Mouse (Mus musculus) midbrain, embryonic 15.5 days (tissue): ENCODE measurements around the gene Aifm2. TPM values are rescaled to one million over a fixed set of nuclear protein-coding genes. Genes with fewer than 3 reads are reported as not detected.

Experiments
- ATAC-seq: fragments of 200-750 bp; cut with Nextera tagmentation; replicated peaks from 2 replicates; pipeline ENCODE4 v1.8.0; 2017; ENCODE audit warnings: moderate TSS enrichment
- H3K27ac ChIP-seq: fragments of 300-500 bp; sonication (generic); 2 replicates; pipeline ENCODE4 v1.5.1; 2015; ENCODE audit warnings: mild to moderate bottlenecking, inconsistent platforms
- H3K27me3 ChIP-seq: fragments of 300-500 bp; sonication (generic); replicated peaks from 2 replicates; pipeline ENCODE4 v1.6.1; 2015; ENCODE audit warnings: inconsistent platforms
- H3K36me3 ChIP-seq: fragments of 300-500 bp; sonication (generic); replicated peaks from 2 replicates; pipeline ENCODE4 v1.6.1; 2015; ENCODE audit warnings: inconsistent platforms
- H3K4me1 ChIP-seq: fragments of 300-500 bp; sonication (generic); 2 replicates; pipeline ENCODE4 v1.6.1; 2015; ENCODE audit warnings: inconsistent platforms
- H3K4me2 ChIP-seq: fragments of 300-500 bp; sonication (generic); 2 replicates; pipeline ENCODE4 v1.6.1; 2015; ENCODE audit warnings: inconsistent platforms, mild to moderate bottlenecking, moderate library complexity
- H3K4me3 ChIP-seq: fragments of 300-500 bp; sonication (generic); 2 replicates; pipeline ENCODE4 v1.5.1; 2015; ENCODE audit warnings: mild to moderate bottlenecking, inconsistent platforms
- H3K9ac ChIP-seq: fragments of 300-500 bp; sonication (generic); 2 replicates; pipeline ENCODE4 v1.6.1; 2015; ENCODE audit warnings: mild to moderate bottlenecking, inconsistent platforms
- H3K9me3 ChIP-seq: fragments of 300-500 bp; sonication (generic); 2 replicates; pipeline ENCODE4 v1.6.1; 2016; ENCODE audit warnings: inconsistent platforms
- WGBS: fragments of 180-500 bp; shearing (Covaris S2); methylation state at CpG from one replicate; pipeline ENCODE4 v1.1.7; 2015; ENCODE audit warnings: mixed read lengths; 5-methylcytosine and 5-hydroxymethylcytosine counted together
- polyA plus RNA-seq: library from polyadenylated mRNA; unstranded; fragments of >200 nt; fragmentation: Nextera tagmentation; extraction: Ambion mirVana; gene quantifications from 2 replicates; pipeline ENCODE4 v1.2.1, GENCODE M21; 2015

Gene Aifm2
- polyA plus RNA-seq, 1 experiment from 2014 or later, result 12.0 TPM

DNA sequence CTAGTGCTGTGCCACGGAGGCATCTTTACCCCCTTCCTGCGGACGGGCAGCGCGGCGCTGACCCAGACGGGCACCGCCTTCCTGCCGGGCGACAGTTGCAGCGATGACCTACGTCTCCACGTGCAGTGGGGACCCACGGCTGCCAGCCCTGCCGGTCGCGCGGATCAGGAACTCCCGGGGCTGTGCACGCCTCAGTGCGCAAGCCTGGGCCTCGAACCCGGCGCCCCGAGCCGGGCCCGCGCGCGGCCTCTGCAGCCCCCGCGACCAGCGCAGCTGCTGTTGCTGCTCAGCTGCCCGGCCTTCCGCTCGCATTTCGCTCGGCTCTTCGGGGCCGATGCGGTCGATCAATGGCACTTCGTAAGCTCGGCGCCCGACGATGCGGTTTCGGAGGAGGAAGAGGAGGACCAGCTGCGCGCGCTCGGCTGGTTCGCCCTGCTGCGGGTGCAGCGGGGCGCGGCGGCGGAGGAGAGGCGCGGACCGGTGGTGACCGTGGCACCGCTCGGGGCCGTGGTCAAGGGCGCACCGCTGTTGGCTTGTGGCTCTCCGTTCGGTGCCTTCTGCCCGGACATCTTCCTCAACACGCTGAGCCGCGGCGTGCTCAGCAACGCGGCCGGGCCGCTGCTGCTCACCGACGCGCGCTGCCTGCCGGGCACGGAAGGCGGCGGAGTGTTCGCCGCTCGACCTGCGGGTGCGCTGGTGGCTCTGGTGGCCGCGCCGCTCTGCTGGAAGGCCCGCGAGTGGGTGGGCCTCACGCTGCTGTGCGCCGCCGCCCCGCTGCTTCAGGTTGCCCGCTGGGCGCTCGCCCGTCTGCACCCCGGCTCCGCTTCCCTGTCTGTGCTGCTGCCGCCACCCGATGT lies 19.1 kb upstream of the Aifm2 start:
- peak overlapping the region; percentile 100 for H3K4me2 ChIP-seq
- WGBS, result under 1% methylated on average over 111 of the region's 111 CpGs
- peak; percentile 65 for ATAC-seq

GRCm38 (mm10) chr10:61696560-61696823 lies 18.6 kb upstream of the Aifm2 start:
- 12% methylated on average over 19 of the region's 19 CpGs for WGBS
- Histone ChIP-seq H3K4me2 (peak overlapping the region; percentile 100), H3K9ac (peak overlapping the region; percentile 83), H3K9me3 (no peaks in the 10 kb centered on the region), H3K4me1 (peaks cover 29% of the 10 kb centered on the region), H3K27ac (no peak overlapping the region), H3K27me3 (no peaks in the 10 kb centered on the region), H3K36me3 (peaks cover 16% of the 10 kb centered on the region; the same call in 1 of the 2 replicates), H3K4me3 (peak overlapping the region; percentile 80)
- ATAC-seq, result no peak

More for the DNA sequence above, 19.1 kb upstream of the Aifm2 start:
- no peaks in the 10 kb centered on the region for H3K27me3 ChIP-seq
- peaks cover 29% of the 10 kb centered on the region for H3K4me1 ChIP-seq
- H3K9ac ChIP-seq, result peak overlapping the region; percentile 83
- peak overlapping the region; percentile 76 for H3K27ac ChIP-seq
- peak overlapping the region; percentile 80 for H3K4me3 ChIP-seq
- no peaks in the 10 kb centered on the region for H3K9me3 ChIP-seq
- H3K36me3 ChIP-seq, result peaks cover 21% of the 10 kb centered on the region

DNA sequence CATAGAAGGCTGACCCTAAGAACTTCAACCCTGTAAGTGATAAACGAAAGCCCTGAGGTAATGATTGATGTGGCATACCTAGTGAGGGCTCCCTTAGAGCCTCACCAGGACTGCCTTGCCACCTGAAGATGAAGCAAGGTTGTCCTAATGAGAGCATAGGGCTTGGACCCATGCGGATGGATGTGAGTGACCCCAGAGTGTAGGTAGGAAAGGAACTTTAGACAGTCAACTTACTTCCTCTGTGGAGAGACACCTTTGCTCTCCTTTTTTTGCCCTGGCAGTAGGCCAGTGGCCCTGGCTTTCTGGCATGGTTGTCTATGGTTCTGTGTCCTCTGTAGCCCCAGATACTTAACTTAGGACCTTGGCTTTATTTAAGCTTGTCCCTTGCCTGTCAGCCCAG lies 18.0 kb upstream of the Aifm2 start:
- H3K9ac ChIP-seq, result peak overlapping the region; percentile 83
- H3K27ac ChIP-seq, result no peak overlapping the region
- no peaks in the 10 kb centered on the region for H3K27me3 ChIP-seq
- H3K4me2 ChIP-seq, result peak overlapping the region; percentile 100
- H3K9me3 ChIP-seq, result no peaks in the 10 kb centered on the region
- 94% methylated on average over 2 of the region's 2 CpGs for WGBS
- no peak for ATAC-seq
- H3K4me1 ChIP-seq, result peaks cover 29% of the 10 kb centered on the region
- peaks cover 14% of the 10 kb centered on the region; the same call in 1 of the 2 replicates for H3K36me3 ChIP-seq
- H3K4me3 ChIP-seq, result peak overlapping the region; percentile 80

GRCm38 (mm10) chr10:61704663-61705062 lies 10.4 kb upstream of the Aifm2 start:
- Histone ChIP-seq H3K36me3 (peaks cover 16% of the 10 kb centered on the region; the same call in 1 of the 2 replicates), H3K4me1 (no peaks in the 10 kb centered on the region), H3K27ac (no peak overlapping the region), H3K9me3 (no peaks in the 10 kb centered on the region), H3K4me2 (no peak overlapping the region), H3K4me3 (no peak overlapping the region), H3K27me3 (no peaks in the 10 kb centered on the region), H3K9ac (no peak overlapping the region)
- 85% methylated on average over 4 of the region's 4 CpGs for WGBS
- ATAC-seq, result no peak

DNA sequence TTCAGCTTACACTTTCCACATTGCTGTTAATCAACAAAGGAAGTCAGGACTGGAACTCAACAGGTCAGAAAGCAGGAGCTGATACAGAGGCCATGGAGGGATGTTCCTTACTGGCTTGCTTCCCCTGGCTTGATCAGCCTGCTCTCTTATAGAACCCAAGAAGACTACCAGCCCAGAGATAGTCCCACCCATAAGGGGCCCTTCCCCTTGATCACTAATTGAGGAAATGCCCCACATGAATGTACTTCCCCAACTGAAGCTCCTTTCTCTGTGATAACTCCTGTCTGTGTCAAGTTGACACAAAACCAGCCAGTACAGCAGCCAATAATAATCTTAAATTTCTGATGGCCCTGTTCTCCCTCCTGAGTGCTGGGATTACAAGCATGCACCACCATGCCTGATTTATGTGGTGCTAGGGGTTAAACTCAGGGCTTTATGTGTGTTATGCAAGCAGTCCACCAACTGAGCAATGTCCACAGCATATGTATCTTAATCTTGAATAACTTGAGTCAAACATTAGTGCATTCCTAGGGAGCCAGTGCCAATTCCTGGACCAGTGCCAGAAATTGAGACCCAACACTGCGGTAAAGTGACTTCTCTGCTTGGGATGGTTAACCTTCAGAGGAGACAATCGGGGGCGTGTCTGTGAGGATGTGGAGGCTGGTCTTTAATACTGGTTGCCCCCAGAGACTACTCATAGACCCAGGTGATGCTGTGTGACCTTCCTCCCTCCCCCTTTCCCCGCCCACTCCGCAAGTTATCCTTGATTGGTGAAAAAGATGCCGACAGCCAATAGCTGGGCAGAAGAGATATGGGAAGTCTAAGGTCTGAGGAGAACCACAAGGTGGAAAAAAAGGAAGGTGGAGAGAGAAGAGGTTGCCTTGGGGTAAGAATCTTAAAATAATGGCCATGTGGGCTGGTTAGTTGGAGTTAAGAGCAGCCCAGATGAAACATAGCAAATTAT lies 8.4 kb upstream of the Aifm2 start:
- H3K27me3 ChIP-seq, result no peaks in the 10 kb centered on the region
- H3K9me3 ChIP-seq, result no peaks in the 10 kb centered on the region
- no peak for ATAC-seq
- no peak overlapping the region for H3K4me3 ChIP-seq
- no peaks in the 10 kb centered on the region for H3K4me1 ChIP-seq
- peaks cover 12% of the 10 kb centered on the region; the same call in 1 of the 2 replicates for H3K36me3 ChIP-seq
- WGBS, result 72% methylated on average over 6 of the region's 6 CpGs
- no peak overlapping the region for H3K27ac ChIP-seq
- H3K9ac ChIP-seq, result no peak overlapping the region
- H3K4me2 ChIP-seq, result no peak overlapping the region

DNA sequence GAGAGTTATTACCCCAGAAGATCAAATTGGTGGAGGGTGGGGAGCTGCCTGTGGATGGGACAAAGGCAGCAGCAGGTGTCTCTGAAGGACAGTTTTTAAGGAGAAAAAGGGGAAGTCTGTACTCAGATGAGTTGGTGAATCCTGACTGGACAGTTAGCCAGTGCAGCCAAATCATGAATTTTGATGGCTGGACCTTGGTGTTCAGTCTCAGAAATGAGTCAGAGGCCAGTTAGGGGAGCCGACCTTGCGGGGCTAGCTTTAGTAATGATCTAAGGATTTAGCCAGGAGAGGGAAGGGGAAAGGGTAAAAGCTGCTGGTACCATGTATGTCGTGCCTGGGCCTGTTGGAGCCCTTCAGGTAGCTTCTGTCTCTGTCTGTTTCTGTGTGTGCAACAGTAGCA lies 1.5 kb upstream of the Aifm2 start:
- Histone ChIP-seq H3K4me1 (peaks cover 4% of the 10 kb centered on the region), H3K27ac (no peak overlapping the region), H3K9me3 (no peaks in the 10 kb centered on the region), H3K36me3 (no peaks in the 10 kb centered on the region), H3K9ac (no peak overlapping the region), H3K4me2 (no peak overlapping the region), H3K27me3 (0 out of 2 replicates have a peak, but pooled peaks cover 2% of the 10 kb centered on the region), H3K4me3 (no peak overlapping the region)
- ATAC-seq, result no peak
- 75% methylated on average over 3 of the region's 3 CpGs for WGBS

DNA sequence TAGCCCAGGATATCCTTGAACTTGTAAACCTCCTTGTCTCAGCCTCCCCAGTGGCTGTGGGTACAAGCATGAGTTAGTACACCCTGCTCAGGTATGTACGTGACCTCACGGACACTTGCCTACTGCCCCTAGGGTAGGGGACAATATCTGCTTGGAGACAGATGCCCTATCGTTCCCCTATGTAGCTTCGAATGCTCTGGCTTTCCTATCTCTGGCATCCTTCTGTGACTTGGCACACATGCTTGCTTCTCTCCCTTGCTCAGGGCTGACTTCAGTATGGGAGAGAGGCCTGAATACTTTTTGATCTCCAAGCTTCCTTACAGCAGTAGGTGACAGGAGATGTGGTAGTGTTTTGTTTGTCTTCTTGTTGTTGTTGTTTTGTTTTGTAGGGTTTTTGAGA lies 917 bp upstream of the Aifm2 start:
- no peak overlapping the region for H3K27ac ChIP-seq
- 0 out of 2 replicates have a peak, but pooled peaks cover 2% of the 10 kb centered on the region for H3K27me3 ChIP-seq
- no peaks in the 10 kb centered on the region for H3K9me3 ChIP-seq
- WGBS, result 92% methylated on average over 4 of the region's 4 CpGs
- ATAC-seq, result no peak
- no peak overlapping the region for H3K4me2 ChIP-seq
- peaks cover 4% of the 10 kb centered on the region for H3K4me1 ChIP-seq
- no peak overlapping the region for H3K9ac ChIP-seq
- H3K36me3 ChIP-seq, result no peaks in the 10 kb centered on the region
- H3K4me3 ChIP-seq, result no peak overlapping the region

- Histone ChIP-seq H3K36me3 (no peaks in the 10 kb centered on the region), H3K9ac (peak overlapping the region; percentile 47), H3K27ac (no peak overlapping the region), H3K9me3 (no peaks in the 10 kb centered on the region), H3K27me3 (0 out of 2 replicates have a peak, but pooled peaks cover 2% of the 10 kb centered on the region), H3K4me3 (peak overlapping the region; percentile 54), H3K4me2 (peak overlapping the region; percentile 82), H3K4me1 (peaks cover 4% of the 10 kb centered on the region)
- ATAC-seq, result peak; percentile 54; the same call in 1 of the 2 replicates
- WGBS, result 3% methylated on average over 11 of the region's 11 CpGs
Observed at GRCm38 (mm10) chr10:61715462-61715837, 387 bp downstream of the Aifm2 start.

DNA sequence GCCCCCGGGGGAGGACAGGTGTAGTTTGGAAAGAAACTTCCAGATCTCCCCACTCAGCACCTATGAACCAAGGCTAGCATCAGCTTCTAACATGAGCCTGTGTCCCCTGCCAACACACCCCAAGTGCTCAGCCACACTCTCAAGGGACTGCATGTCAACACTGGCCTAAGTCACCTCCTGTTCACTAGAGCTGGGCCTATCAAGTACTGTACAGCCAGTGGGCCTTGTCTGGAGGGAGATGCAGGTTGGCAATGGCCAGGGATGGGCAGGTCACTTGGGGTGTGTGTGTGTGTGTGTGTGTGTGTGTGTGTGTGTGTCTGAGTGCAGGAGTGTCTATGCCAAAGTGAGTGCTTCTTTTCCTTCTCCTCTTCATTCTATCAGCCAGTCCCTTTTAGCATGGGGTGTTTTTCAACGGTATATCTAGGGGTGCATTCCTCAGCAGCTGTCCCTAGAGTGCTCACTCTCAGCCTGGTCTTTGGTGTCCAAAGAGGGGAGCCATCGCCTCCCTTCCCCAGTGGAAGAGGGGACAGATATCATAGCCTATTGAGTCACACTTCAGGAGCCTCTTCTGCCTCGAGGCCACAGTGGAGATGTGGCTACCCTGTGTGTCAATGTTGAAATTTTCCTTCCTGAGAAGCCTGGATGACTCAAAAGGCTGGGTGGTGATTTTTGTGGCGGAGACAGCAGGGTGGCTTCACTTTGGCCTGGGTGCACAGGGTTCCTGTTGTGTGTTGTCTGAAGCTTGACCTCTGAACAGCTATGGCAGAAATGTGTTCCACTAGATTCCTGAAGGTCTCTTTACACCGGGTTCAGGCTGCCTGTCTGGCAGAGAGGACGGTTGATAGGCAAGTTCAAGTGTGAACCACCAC lies 1.2 kb downstream of the Aifm2 start:
- Histone ChIP-seq H3K4me1 (peaks cover 4% of the 10 kb centered on the region), H3K36me3 (no peaks in the 10 kb centered on the region), H3K9ac (0 out of 2 replicates have a peak overlapping the region, but pooled peaks have one; percentile 47), H3K27ac (no peak overlapping the region), H3K4me2 (peak overlapping the region; percentile 82), H3K9me3 (no peaks in the 10 kb centered on the region), H3K4me3 (peak overlapping the region; percentile 54; the same call in 1 of the 2 replicates), H3K27me3 (0 out of 2 replicates have a peak, but pooled peaks cover 2% of the 10 kb centered on the region)
- no peak for ATAC-seq
- WGBS, result 76% methylated on average over 7 of the region's 7 CpGs

DNA sequence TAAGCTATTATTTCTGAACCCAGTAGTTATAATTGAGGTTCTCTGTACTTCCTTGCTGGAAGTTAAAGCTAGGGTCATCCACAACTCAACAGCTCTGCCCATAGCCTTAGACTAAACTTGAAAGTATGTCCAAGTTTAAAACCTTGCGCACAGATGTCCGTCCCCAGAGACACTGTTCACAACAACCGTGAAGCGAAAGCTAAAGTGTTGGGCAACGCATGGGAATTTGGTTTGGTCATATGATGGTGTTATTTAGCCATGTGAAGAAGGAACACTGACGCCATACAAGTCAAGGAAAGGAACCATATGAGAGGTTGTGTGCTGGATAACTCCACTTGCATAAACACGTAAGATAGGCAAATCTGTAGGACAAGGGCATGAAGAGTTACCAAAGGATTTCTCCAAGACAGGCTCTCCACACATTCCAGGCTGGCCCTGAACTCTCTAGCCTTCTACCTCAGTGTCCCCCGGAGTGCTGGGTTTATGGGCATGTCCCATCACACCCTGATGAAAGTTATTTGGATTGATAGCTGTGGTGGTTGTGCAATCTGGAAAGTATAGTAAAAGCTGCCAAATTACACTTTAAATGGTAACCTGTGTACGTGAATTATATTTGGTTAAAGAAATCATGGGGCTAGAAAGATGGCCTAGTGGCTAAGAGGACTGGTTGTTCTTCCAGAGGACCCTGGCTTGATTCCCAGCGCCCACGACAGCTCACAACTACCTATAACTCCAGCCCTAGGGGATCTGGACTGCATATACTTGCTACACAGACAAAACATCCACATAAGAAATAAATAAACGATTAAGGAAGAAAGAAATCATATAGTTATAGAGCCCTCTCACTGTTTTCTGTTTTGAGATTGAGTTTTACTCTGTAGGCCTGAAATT lies 2.6 kb downstream of the Aifm2 start:
- ATAC-seq, result no peak
- H3K36me3 ChIP-seq, result no peaks in the 10 kb centered on the region
- H3K27me3 ChIP-seq, result 0 out of 2 replicates have a peak, but pooled peaks cover 2% of the 10 kb centered on the region
- H3K9ac ChIP-seq, result no peak overlapping the region
- no peak overlapping the region for H3K4me2 ChIP-seq
- peaks cover 4% of the 10 kb centered on the region for H3K4me1 ChIP-seq
- no peak overlapping the region for H3K4me3 ChIP-seq
- 91% methylated on average over 12 of the region's 12 CpGs for WGBS
- H3K9me3 ChIP-seq, result no peaks in the 10 kb centered on the region
- no peak overlapping the region for H3K27ac ChIP-seq

DNA sequence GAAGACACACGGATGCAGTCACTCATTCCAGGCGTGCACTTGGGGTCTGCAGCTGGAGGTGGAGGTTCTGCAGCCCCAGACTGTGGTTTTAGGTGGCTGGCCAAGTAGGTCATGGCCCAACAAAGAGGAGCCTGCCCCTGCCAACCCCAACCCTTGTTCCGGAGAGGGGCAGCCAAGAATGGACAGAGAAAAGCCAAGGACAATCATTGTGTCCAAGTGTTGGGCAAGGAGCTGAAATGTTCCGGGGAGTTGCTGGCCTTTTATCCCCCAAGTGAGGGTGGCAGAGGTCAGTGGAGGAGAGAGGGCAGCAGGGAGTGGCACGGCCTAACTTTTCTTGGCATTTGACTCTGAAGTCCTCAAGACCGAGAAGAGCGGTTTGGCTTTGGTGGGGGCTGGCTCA lies 5.3 kb downstream of the Aifm2 start:
- Histone ChIP-seq H3K4me3 (no peak overlapping the region), H3K4me2 (no peak overlapping the region), H3K27me3 (no peaks in the 10 kb centered on the region), H3K27ac (no peak overlapping the region), H3K9ac (no peak overlapping the region), H3K9me3 (no peaks in the 10 kb centered on the region), H3K4me1 (peaks cover 3% of the 10 kb centered on the region), H3K36me3 (no peaks in the 10 kb centered on the region)
- 89% methylated on average over 7 of the region's 7 CpGs for WGBS
- no peak for ATAC-seq
